Mouse (Mus musculus) embryonic fibroblast, embryonic 13.5 days (primary cell): ENCODE measurements around the gene Entr1.

Experiments
- CTCF ChIP-seq: IDR thresholded peaks from 2 replicates; pipeline ENCODE4 v1.5.1; 2011; ENCODE audit warnings: mild to moderate bottlenecking, control low read depth, low read length, moderate library complexity, borderline replicate concordance; ENCODE audit not compliant: insufficient read depth
- POLR2A ChIP-seq: IDR thresholded peaks from 2 replicates; pipeline ENCODE4 v1.6.1; 2011; ENCODE audit warnings: low read depth, mild to moderate bottlenecking, control low read depth, low read length, moderate library complexity

GRCm38 (mm10) chr2:26410091-26410490 lies 21.0 kb upstream of the Entr1 start:
- TF ChIP-seq CTCF: no peak
- no peak for TF ChIP-seq POLR2A
